Mouse (Mus musculus) olfactory bulb, adult 2 months (tissue): ENCODE results near the gene Stk36.

Source experiments
- CTCF ChIP-seq: fragments of 200-500 bp; IDR thresholded peaks from 2 replicates; pipeline ENCODE4 v1.5.1; 2012; ENCODE audit warnings: low read depth, mild to moderate bottlenecking, low read length, moderate library complexity; ENCODE audit not compliant: insufficient read depth
- POLR2A ChIP-seq: fragments of 200-500 bp; IDR thresholded peaks from 2 replicates; pipeline ENCODE4 v1.6.1; 2012; ENCODE audit warnings: mild to moderate bottlenecking, low read depth, low read length, moderate library complexity; ENCODE audit not compliant: insufficient read depth

DNA sequence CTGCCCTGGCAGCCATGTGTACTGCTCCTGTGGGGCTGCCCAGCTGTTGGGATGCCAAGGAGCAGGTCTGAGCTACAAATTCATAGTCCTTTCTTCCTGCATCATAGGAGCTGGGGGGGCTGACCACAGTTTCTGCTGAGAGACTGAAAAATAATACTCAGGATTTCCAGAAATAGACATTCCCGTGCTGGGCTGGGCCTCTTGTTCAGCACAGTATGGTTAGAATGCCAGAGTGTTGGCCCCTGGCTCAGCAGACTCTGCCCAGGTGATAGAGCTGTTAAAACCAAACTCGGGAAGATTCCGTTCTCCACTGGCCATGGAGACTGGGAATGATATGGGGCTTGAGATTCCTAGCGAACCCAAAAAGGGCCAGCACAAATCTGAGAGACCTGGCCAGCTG is 24.8 kb downstream of the Stk36 start:
- no peak for TF ChIP-seq CTCF
- TF ChIP-seq POLR2A = no peak
